In the genomic region with DNA sequence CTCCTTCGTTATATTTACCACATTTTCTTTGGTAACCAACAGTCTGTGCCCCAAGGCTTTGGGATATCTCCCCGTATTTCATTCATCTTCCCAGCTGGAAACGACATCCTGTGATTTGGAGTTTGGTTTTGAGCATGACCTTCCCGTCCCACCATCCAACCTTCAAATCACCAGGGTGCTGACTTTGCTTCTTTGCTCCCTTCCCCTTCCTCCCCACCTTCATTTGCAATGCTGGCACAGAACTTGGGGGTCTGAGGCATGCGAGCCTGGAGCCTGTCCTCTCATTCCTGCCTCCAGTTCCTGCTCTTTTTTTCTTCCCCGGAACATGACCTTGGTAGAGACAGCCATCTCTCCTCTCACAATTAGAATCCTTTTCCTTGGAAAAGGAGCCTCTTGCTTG, we compare ENCODE assay signal across 25 mouse cellular contexts.
DNase-seq lines count a peak whose midpoint lies in the region; ATAC-seq lines count a peak whose summit lies in the region.
"Had no signal": no experiment of that assay in that cellular context is flagged by ENCODE, and none has a peak within 500 bp of the region (broad histone marks: within the 10 kb centered on the region; RNA-seq: fewer than 3 reads in every experiment).

No protein-coding gene starts in this region.

- DNase-seq in heart, adult 11 months: peak; percentile 11
- DNase-seq in heart, postnatal 14 days: no peak
- peak; percentile 57 for DNase-seq in ES-CJ7 (ENCODE audit: low read depth, low spot score)
- DNase-seq in R1 (ENCODE audit: low read depth, low spot score): peak; percentile 57
- DNase-seq in ZHBTc4 (ENCODE audit: low read depth, low spot score): peak; percentile 4
- DNase-seq in kidney, postnatal 10 days: no peak
- DNase-seq in left cerebral cortex, postnatal 10 days (ENCODE audit: extremely low spot score in 1 of 2, low spot score in 2 of 2): no peak
- no peak for DNase-seq in midbrain, embryonic 11.5 days (ENCODE audit: low spot score, missing footprints)
- DNase-seq: adrenal gland, adult 2 months; adrenal gland, adult 8-10 months; adrenal gland, postnatal 10 days; adrenal gland, postnatal 14 days; adrenal gland, postnatal 25 days; adrenal gland, postnatal 36 days; B cell, adult 2 months; cerebellum, adult 11 months; cerebellum, adult 11-12 months; cerebellum, adult 18-20 months; cerebellum, adult 2 months; cerebellum, adult 8-10 months had no signal

- no peaks in the 10 kb centered on the region for H3K27me3 ChIP-seq in midbrain, embryonic 11.5 days (ENCODE audit: control insufficient read depth, insufficient read depth, low read length)
- H3K27me3 ChIP-seq: CH12.LX, Patski had no signal

- no peaks in the 10 kb centered on the region for H3K36me3 ChIP-seq in midbrain, embryonic 11.5 days (ENCODE audit: control insufficient read depth, insufficient read depth, low read length)
- H3K36me3 ChIP-seq: G1E had no signal

- H3K4me3 ChIP-seq in midbrain, embryonic 11.5 days (ENCODE audit: low read depth, low read length): no peak overlapping the region

- no peak overlapping the region for H3K4me2 ChIP-seq in midbrain, embryonic 11.5 days

- intact Hi-C loops in heart, postnatal 14 days (cut with DNase I): no loop called here
- intact Hi-C loops in left cerebral cortex, postnatal 10 days (cut with DNase I): no loop called here

- WGBS in midbrain, embryonic 11.5 days: 85% methylated on average over 6 of the region's 6 CpGs

- no peak for ATAC-seq in midbrain, embryonic 11.5 days (ENCODE audit: low FRiP score)
- ATAC-seq: activated CD4-positive, CD25-positive, alpha-beta regulatory T cell, adult 4 months; CD4-positive, CD25-positive, alpha-beta regulatory T cell, adult 4 months; Patski had no signal

- no peak overlapping the region for H3K9ac ChIP-seq in midbrain, embryonic 11.5 days (ENCODE audit: low read length)

- no peaks in the 10 kb centered on the region for H3K4me1 ChIP-seq in midbrain, embryonic 11.5 days (ENCODE audit: control insufficient read depth, insufficient read depth, low read length)

- no peaks in the 10 kb centered on the region for H3K9me3 ChIP-seq in midbrain, embryonic 11.5 days (ENCODE audit: control insufficient read depth, low read length)
- H3K9me3 ChIP-seq: G1E had no signal

- H3K27ac ChIP-seq in midbrain, embryonic 11.5 days (ENCODE audit: low read depth, low read length): no peak overlapping the region

Comparison
In these comparisons a context has a peak if more than half of its experiments do, and no peak if none do; other contexts are left out.
1. DNase-seq: peak in heart, adult 11 months (single experiment), ES-CJ7 (single experiment), R1 (single experiment) and ZHBTc4 (single experiment); none in heart, postnatal 14 days (0 of 2), kidney, postnatal 10 days (single experiment), left cerebral cortex, postnatal 10 days (0 of 2) and midbrain, embryonic 11.5 days (single experiment).